Mouse (Mus musculus) lung, embryonic 14.5 days (tissue): ENCODE measurements around the gene Pum1. TPM values are rescaled to one million over a fixed set of nuclear protein-coding genes. Genes with fewer than 3 reads are reported as not detected.

Experiments
- ATAC-seq: fragments of 200-750 bp; cut with Nextera tagmentation; 2 replicates; pipeline ENCODE4 v1.8.0; 2017; ENCODE audit warnings: mild to moderate bottlenecking, moderate TSS enrichment, moderate library complexity; ENCODE audit not compliant: insufficient read depth
- DNase-seq: peaks from one replicate; pipeline ENCODE4 v3.0.0-alpha.2; 2015
- H3K27ac ChIP-seq: fragments of 300-500 bp; sonication (generic); 2 replicates; pipeline ENCODE4 v1.5.1; 2014; ENCODE audit warnings: low read depth, mild to moderate bottlenecking, moderate library complexity
- H3K27me3 ChIP-seq: fragments of 300-500 bp; sonication (generic); 2 replicates; pipeline ENCODE4 v1.6.1; 2014; ENCODE audit warnings: low read length, control low read depth; ENCODE audit not compliant: insufficient read depth
- H3K36me3 ChIP-seq: fragments of 300-500 bp; sonication (generic); 2 replicates; pipeline ENCODE4 v1.6.1; 2014; ENCODE audit warnings: control low read depth; ENCODE audit not compliant: insufficient read depth
- H3K4me1 ChIP-seq: fragments of 300-500 bp; sonication (generic); 2 replicates; pipeline ENCODE4 v1.6.1; 2014; ENCODE audit warnings: antibody characterized with exemption, control low read depth; ENCODE audit not compliant: insufficient read depth
- H3K4me2 ChIP-seq: fragments of 300-500 bp; sonication (generic); 2 replicates; pipeline ENCODE4 v1.6.1; 2014; ENCODE audit warnings: mild to moderate bottlenecking
- H3K4me3 ChIP-seq: fragments of 300-500 bp; sonication (generic); 2 replicates; pipeline ENCODE4 v1.5.1; 2014; ENCODE audit warnings: low read depth, low read length
- H3K9ac ChIP-seq: fragments of 300-500 bp; sonication (generic); 2 replicates; pipeline ENCODE4 v1.6.1; 2014
- H3K9me3 ChIP-seq: fragments of 300-500 bp; sonication (generic); 2 replicates; pipeline ENCODE4 v1.6.1; 2016; ENCODE audit warnings: low read depth, low read length, control low read depth
- CTCF ChIP-seq: IDR thresholded peaks from 2 replicates; pipeline ENCODE4 v1.5.1; 2016; ENCODE audit warnings: antibody characterized with exemption, low read depth
- whole genome bisulfite sequencing: fragments of 180-500 bp; shearing (Covaris S2); extraction: QIAGEN DNeasy Blood & Tissue Kit; methylation state at CpG from one replicate; pipeline ENCODE4 v1.1.7; 2014; 5-methylcytosine and 5-hydroxymethylcytosine counted together
- polyA plus RNA-seq: library from polyadenylated mRNA; unstranded; fragments of >200 nt; fragmentation: Nextera tagmentation; extraction: Ambion mirVana; gene quantifications from 2 replicates; pipeline ENCODE4 v1.2.1, GENCODE M21; 2014

Gene Pum1
- polyA plus RNA-seq, 1 experiment from 2014 or later, result 107 TPM

DNA sequence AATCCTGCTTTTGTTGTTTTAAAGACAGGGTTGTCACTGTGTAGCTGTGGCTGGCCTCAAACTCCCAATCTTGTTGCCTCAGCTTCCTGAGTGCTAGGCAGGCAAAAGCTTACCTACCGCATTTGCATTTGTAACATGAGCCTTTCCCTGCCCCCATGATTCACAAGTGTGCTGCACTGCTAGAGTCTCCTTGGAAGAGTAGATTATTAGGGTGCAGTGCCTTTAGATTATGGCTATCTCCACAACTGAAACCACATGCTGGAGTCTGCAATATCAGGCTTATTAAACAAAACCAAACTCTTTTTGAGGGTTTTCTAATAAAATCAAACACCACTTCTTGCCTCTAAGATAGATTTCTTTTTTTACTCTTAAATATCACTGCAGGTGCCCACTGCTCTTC lies 59.5 kb downstream of the Pum1 start:
- Histone ChIP-seq H3K27ac (no peak overlapping the region), H3K4me2 (no peak overlapping the region), H3K4me3 (no peak overlapping the region), H3K27me3 (no peaks in the 10 kb centered on the region), H3K4me1 (no peaks in the 10 kb centered on the region), H3K36me3 (peaks cover 53% of the 10 kb centered on the region), H3K9ac (no peak overlapping the region), H3K9me3 (no peaks in the 10 kb centered on the region)
- DNase-seq, result no peak
- no peak for ATAC-seq
- no peak for TF ChIP-seq CTCF
- 16% methylated on average over 1 of the region's 1 CpGs for WGBS

DNA sequence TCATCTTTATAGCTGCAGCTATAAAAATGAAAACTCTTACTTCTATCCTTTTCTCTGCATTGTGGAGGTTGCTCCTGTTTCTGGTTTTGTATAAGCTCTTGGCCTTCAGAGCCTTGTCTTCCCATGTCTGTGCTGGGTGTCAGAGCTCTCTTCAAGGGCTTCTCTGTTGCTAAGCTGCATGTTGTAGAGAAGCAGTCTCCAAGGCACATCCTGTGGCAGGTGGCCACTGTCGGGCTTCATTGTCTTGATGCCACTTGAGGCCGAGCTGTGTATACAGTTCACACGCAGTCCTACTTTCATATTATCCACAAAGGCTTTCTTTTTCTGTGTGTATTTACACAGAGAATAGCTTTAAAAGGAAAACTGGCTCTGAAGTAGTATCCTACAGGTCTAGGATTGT lies 63.0 kb downstream of the Pum1 start:
- H3K4me1 ChIP-seq, result no peaks in the 10 kb centered on the region
- no peak for ATAC-seq
- H3K4me3 ChIP-seq, result no peak overlapping the region
- no peak overlapping the region for H3K9ac ChIP-seq
- peaks cover 63% of the 10 kb centered on the region for H3K36me3 ChIP-seq
- no peaks in the 10 kb centered on the region for H3K9me3 ChIP-seq
- H3K27me3 ChIP-seq, result no peaks in the 10 kb centered on the region
- DNase-seq, result no peak
- WGBS, result 49% methylated on average over 3 of the region's 3 CpGs
- no peak overlapping the region for H3K27ac ChIP-seq
- no peak for TF ChIP-seq CTCF
- H3K4me2 ChIP-seq, result no peak overlapping the region

DNA sequence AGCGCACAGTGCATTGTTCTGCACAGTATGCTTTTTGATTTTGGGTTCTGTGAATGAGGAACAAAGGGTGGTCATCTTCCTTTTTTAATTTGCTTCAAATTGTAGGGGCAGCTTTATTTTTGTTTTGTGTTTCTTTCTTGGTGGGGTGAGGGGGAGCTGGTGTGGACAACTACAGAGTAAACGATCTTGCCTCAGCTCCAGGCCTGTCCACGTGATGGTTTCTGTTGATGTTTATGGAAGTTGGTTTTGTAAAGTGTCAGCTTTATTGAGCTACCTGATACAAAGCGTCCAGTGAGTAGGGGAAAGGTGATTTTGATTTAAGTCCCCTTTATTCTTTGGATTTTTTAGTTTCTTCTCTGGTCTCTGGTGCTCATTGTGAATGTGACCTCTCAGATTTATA lies 72.8 kb downstream of the Pum1 start:
- Histone ChIP-seq H3K4me1 (no peaks in the 10 kb centered on the region), H3K9me3 (no peaks in the 10 kb centered on the region), H3K4me2 (no peak overlapping the region), H3K27ac (no peak overlapping the region), H3K27me3 (no peaks in the 10 kb centered on the region), H3K9ac (no peak overlapping the region), H3K36me3 (peaks cover 28% of the 10 kb centered on the region), H3K4me3 (no peak overlapping the region)
- no peak for DNase-seq
- WGBS, result 65% methylated on average over 4 of the region's 4 CpGs
- TF ChIP-seq CTCF, result no peak
- no peak for ATAC-seq

DNA sequence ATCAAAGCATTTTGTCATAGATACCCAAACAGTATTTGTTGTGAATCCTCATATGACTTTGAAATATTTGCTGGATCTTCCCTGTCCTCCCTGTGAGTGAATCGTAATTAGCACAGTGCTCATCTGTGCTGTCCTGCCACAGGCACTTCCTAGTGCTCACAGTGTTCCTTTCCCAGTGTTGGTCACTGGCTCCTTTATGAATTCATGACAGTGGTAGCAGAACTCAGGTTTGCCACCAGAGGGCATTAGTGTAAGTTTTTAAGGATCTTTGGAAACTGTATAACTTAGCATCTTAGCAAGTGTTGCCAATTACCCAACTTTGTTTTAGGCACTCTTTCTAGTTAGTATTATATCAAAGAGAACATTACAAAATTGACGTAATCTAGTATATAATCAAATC lies 75.4 kb downstream of the Pum1 start:
- peak; percentile 84 for DNase-seq

DNA sequence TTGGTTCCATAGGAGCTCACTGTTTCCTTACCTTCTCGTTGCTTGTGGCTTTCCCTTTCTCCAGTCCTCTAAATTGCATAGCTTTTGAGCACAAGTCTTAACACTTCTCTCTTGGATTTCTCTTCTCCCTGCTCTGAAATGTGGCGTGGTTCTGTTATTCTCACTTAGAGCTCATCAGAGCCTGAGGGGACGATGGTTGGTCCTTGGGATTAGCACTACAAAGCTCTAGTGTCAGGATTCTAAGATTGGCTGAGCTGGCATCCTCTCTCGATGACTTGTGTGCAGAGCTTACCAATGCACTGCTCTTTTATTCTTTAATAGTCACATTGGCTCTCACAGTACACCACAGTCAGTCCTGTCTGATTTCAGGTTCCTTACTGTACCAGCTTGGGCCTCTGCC lies 80.9 kb downstream of the Pum1 start:
- Histone ChIP-seq H3K4me2 (no peak overlapping the region), H3K27me3 (no peaks in the 10 kb centered on the region), H3K9ac (no peak overlapping the region), H3K36me3 (peaks cover 85% of the 10 kb centered on the region), H3K9me3 (no peaks in the 10 kb centered on the region), H3K4me1 (no peaks in the 10 kb centered on the region), H3K4me3 (no peak overlapping the region), H3K27ac (no peak overlapping the region)
- 87% methylated on average over 4 of the region's 4 CpGs for WGBS
- no peak for ATAC-seq
- no peak for DNase-seq
- no peak for TF ChIP-seq CTCF

More for the DNA sequence above, 75.4 kb downstream of the Pum1 start:
- Histone ChIP-seq H3K27me3 (no peaks in the 10 kb centered on the region), H3K4me2 (no peak overlapping the region), H3K9ac (no peak overlapping the region), H3K4me1 (no peaks in the 10 kb centered on the region), H3K4me3 (no peak overlapping the region), H3K27ac (no peak overlapping the region), H3K36me3 (peaks cover 36% of the 10 kb centered on the region), H3K9me3 (no peaks in the 10 kb centered on the region)
- 57% methylated on average over 2 of the region's 2 CpGs for WGBS
- ATAC-seq, result no peak
- peak; percentile 65 for TF ChIP-seq CTCF

DNA sequence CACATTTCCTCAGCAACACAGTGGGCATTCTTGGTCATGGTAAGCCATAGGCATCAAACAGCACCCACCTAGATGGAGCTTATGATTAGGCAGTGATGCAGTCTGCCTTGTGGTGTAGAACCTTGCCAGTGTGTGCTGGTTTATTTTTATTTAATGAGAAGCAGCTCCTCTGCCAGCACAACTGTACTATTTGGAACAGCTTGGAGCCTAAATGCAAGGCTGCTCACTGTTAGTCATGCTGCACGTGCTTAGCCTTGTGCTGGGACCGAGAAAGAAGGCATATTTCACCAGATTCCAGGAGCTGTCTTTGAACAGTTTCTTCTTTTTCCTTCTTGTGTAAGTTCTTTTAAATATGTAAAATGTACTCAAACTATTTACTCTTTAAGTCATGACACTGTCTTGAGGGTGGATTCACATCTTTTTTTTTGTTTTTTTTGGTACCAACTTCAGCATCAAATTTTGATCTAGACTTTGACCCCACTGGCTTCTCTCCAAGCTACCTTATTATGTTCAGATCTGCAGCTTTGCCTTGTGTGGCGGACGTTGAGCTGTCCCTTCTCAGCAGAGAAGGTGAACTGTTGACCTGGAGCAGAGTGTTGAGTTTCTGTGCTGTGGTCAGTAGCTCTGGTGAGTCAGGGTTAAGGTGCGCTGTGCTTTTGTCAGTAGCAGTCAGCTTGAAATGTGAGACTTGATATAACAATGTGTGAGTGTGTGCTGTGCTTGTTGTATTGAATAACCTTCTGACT lies 82.6 kb downstream of the Pum1 start:
- no peaks in the 10 kb centered on the region for H3K27me3 ChIP-seq
- no peak for DNase-seq
- no peak for TF ChIP-seq CTCF
- no peaks in the 10 kb centered on the region for H3K9me3 ChIP-seq
- peaks cover 95% of the 10 kb centered on the region for H3K36me3 ChIP-seq
- no peak overlapping the region for H3K9ac ChIP-seq
- no peak overlapping the region for H3K27ac ChIP-seq
- H3K4me3 ChIP-seq, result no peak overlapping the region
- WGBS, result 68% methylated on average over 5 of the region's 5 CpGs
- H3K4me2 ChIP-seq, result no peak overlapping the region
- ATAC-seq, result no peak
- H3K4me1 ChIP-seq, result no peaks in the 10 kb centered on the region

DNA sequence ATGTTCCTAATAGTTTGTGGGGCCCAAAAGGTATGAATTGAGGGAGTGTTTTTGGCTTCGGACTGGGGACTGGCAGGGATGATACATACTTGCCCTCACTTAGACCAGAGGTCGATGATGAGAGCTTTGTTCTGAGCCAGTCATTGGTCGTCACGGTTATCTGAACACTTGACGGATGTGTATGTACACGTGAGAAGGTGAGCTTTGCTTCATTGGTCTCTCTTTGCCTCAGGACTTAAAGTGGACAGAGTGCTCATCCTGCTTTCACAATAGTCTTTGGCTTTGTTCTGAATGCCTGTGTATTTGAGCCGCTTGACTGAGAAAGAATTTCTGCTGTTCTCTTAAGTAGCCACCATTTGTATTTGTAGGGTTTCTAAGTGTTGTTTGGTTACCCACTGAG lies 86.4 kb downstream of the Pum1 start:
- no peak for TF ChIP-seq CTCF
- no peaks in the 10 kb centered on the region for H3K4me1 ChIP-seq
- 48% methylated on average over 7 of the region's 7 CpGs for WGBS

More for the DNA sequence above, 86.4 kb downstream of the Pum1 start:
- no peak for ATAC-seq
- Histone ChIP-seq H3K27me3 (no peaks in the 10 kb centered on the region), H3K36me3 (peaks cover 98% of the 10 kb centered on the region), H3K9ac (no peak overlapping the region), H3K4me2 (no peak overlapping the region), H3K9me3 (no peaks in the 10 kb centered on the region), H3K27ac (no peak overlapping the region), H3K4me3 (no peak overlapping the region)
- no peak for DNase-seq
